Mouse (Mus musculus) hindbrain, embryonic 10.5 days (tissue): ENCODE results near the gene Dlx4. TPM values are rescaled to one million over a fixed set of nuclear protein-coding genes. Genes with fewer than 3 reads are reported as not detected.

Experiments
- DNase-seq: peaks from one replicate; pipeline ENCODE4 v3.0.0-alpha.2; 2017; ENCODE audit warnings: low spot score
- H3K27ac ChIP-seq: fragments of 300-500 bp; sonication (generic); 2 replicates; pipeline ENCODE4 v1.5.1; 2016; ENCODE audit warnings: mild to moderate bottlenecking, moderate library complexity
- H3K27me3 ChIP-seq: fragments of 300-500 bp; sonication (generic); 2 replicates; pipeline ENCODE4 v1.6.1; 2016; ENCODE audit warnings: mild to moderate bottlenecking; ENCODE audit not compliant: poor library complexity, insufficient read depth, severe bottlenecking
- H3K36me3 ChIP-seq: fragments of 300-500 bp; sonication (generic); 2 replicates; pipeline ENCODE4 v1.6.1; 2016; ENCODE audit warnings: mild to moderate bottlenecking, moderate library complexity
- H3K4me1 ChIP-seq: fragments of 300-500 bp; sonication (generic); replicated peaks from 2 replicates; pipeline ENCODE4 v1.6.1; 2016; ENCODE audit warnings: mild to moderate bottlenecking
- H3K4me3 ChIP-seq: fragments of 300-500 bp; sonication (generic); 2 replicates; pipeline ENCODE4 v1.5.1; 2016; ENCODE audit warnings: mild to moderate bottlenecking, moderate library complexity
- H3K9me3 ChIP-seq: fragments of 300-500 bp; sonication (generic); 2 replicates; pipeline ENCODE4 v1.6.1; 2016; ENCODE audit warnings: mild to moderate bottlenecking, moderate library complexity
- WGBS: fragments of 180-500 bp; shearing (Covaris S2); methylation state at CpG from one replicate; pipeline ENCODE4 v1.1.7; 2016; 5-methylcytosine and 5-hydroxymethylcytosine counted together
- polyA plus RNA-seq: library from polyadenylated mRNA; unstranded; fragments of >200 nt; fragmentation: Nextera tagmentation; extraction: Ambion mirVana; gene quantifications from 2 replicates; pipeline ENCODE4 v1.2.1, GENCODE M21; 2016

The Dlx4 gene
- polyA plus RNA-seq, 1 experiment from 2014 or later: 0.25 TPM

DNA sequence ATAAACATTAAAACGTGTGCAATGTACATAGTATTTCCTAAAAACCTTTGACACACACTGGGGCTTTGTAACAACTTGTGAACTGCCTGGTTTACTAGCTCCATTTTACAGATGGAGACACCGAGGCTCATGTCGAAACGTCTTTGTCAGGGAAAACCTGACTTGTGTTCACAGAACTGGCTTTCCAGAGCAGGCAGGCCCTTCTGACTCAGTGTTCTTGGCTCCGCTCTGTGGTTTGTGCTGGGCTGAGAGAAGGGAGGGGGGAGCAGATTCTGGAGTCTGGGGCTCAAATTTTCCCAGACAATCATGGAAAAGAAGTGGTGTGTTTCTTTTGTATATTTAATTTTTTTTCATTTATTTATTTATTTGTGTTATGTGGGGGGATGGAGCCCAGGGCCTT lies 7.6 kb upstream of the Dlx4 start:
- no peak for DNase-seq
- WGBS: 74% methylated on average over 5 of the region's 5 CpGs
- Histone ChIP-seq H3K4me3 (no peak overlapping the region), H3K9me3 (no peaks in the 10 kb centered on the region), H3K27ac (no peak overlapping the region), H3K4me1 (peaks cover 6% of the 10 kb centered on the region; the same call in 1 of the 2 replicates), H3K27me3 (peaks cover 84% of the 10 kb centered on the region), H3K36me3 (no peaks in the 10 kb centered on the region)

DNA sequence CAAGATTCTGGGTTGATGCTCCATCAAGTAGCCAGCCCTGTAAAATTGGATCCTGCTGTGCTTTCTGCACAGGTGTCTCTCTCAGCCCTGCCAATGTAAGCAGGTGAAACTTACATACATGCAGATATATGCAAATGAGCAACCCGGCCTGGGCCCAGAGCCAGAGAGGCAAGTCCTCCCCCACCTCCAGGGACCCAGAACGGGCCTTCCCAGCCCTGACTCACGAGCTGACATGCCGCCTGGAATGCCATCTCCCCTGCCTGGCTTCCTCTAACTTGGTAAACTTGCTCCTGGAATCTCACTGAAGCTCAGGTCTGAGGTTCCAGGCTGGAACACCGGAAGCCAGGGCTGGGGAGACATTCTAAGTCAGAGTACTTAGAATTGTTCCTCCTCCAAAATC lies 7.1 kb upstream of the Dlx4 start:
- no peaks in the 10 kb centered on the region for H3K36me3 ChIP-seq
- 29% methylated on average over 5 of the region's 5 CpGs for WGBS
- H3K27ac ChIP-seq: no peak overlapping the region
- H3K27me3 ChIP-seq: peaks cover 88% of the 10 kb centered on the region
- DNase-seq: no peak
- peaks cover 6% of the 10 kb centered on the region; the same call in 1 of the 2 replicates for H3K4me1 ChIP-seq
- no peak overlapping the region for H3K4me3 ChIP-seq
- no peaks in the 10 kb centered on the region for H3K9me3 ChIP-seq

DNA sequence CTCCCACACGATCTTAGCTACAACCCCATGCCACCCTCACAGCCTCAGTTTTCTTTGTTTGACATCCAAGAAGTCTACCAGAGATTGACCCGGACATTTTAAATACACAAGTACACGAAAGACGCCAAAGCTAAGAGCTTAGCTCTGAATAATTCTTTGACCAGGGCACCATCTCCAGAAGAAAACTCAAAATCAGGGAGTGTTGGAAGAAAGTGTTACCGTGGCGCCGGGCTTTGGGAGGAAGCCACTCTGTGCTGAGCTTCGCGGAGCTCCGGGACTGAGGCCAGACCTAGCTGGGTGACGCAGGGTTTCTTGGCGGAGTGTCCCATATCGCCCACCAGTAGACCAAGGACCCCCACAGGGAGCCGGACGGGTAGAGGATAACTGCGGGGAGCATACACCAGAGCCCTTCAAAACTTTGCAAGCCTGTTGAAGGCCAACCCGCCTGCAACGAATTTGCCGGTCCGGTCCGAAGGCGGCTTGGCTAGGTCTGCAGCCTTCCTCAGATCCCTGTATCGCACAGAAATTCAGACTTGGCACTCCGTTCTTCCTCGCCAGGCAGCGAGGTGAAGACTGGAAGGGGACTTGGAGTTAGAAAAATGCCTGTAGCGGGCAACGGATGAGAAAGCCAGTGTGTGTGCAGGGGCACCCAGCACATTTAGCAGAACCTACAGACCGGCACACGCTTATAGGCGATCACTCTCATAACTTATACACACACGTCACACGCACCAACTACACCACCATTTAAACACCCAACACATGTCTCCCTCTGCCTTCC lies 4.4 kb upstream of the Dlx4 start:
- H3K4me1 ChIP-seq: peaks cover 15% of the 10 kb centered on the region
- no peaks in the 10 kb centered on the region for H3K36me3 ChIP-seq
- H3K27me3 ChIP-seq: peaks cover 100% of the 10 kb centered on the region
- 2% methylated on average over 33 of the region's 33 CpGs for WGBS
- DNase-seq: no peak
- no peaks in the 10 kb centered on the region for H3K9me3 ChIP-seq
- H3K4me3 ChIP-seq: 0 out of 2 replicates have a peak overlapping the region, but pooled peaks have one; percentile 2
- no peak overlapping the region for H3K27ac ChIP-seq

DNA sequence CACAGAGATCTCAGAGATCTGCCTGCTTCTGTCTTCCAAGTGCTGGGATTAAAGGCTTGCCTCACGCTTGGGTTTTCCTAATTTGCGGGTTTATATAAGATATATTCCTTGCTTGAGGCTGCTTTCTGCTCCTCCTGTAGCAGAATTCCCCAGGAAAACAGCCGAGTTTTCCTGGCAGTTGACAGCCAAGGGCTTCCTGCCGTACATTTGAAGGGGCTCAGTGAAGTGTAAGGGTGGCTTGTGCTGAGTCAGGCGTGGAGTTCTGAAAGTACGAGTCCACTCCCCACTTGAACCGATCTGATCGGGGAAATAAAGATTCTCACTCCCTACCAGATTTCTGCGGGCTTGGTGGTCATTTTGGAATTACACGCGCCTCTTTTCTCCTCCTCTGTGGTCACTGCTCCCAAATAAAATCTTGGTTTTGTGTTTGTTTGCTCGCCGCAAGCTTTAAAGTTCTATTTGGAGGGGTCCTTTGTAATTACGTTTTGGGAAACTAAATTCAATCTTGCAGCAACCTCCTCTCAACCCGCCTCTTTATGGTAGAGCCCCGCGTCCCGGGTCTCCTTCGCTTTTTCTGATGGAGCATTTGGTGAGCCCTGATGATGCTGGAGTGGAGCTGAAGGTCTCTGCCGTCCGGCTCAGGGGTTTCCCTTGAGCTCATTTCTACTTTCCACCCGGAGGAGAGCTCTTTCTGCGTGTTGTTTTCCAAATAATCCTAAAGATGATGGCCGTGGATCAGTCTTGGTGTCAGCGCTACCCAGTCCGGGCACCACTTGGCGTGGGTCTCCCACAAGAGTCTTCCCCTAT lies 3.6 kb upstream of the Dlx4 start:
- Histone ChIP-seq H3K27me3 (peaks cover 100% of the 10 kb centered on the region), H3K4me1 (peaks cover 23% of the 10 kb centered on the region), H3K36me3 (no peaks in the 10 kb centered on the region), H3K9me3 (no peaks in the 10 kb centered on the region), H3K27ac (no peak overlapping the region), H3K4me3 (0 out of 2 replicates have a peak overlapping the region, but pooled peaks have one; percentile 2)
- 2% methylated on average over 27 of the region's 27 CpGs for WGBS
- peak; percentile 51 for DNase-seq

DNA sequence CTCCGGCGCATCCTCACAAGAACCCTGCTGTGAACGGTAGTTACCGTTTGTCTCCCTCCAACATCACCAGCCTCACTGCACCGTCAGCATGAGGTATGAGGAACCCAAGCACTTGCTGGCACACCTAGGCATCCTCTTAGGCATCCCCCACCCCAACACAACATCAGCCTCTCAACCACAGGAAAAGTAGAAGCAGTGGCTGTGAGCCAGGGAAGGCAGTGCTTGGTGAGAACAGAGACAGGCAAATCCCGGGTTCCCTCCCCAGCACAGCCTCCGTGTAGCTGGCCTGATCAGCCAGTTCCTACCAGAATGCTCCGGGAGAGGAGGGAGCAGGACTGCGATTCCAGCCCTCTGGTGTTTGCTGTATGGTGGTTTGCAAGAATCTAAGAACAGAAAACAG lies 2.7 kb upstream of the Dlx4 start:
- under 1% methylated on average over 9 of the region's 9 CpGs for WGBS
- peaks cover 23% of the 10 kb centered on the region for H3K4me1 ChIP-seq
- DNase-seq: peak; percentile 45

DNA sequence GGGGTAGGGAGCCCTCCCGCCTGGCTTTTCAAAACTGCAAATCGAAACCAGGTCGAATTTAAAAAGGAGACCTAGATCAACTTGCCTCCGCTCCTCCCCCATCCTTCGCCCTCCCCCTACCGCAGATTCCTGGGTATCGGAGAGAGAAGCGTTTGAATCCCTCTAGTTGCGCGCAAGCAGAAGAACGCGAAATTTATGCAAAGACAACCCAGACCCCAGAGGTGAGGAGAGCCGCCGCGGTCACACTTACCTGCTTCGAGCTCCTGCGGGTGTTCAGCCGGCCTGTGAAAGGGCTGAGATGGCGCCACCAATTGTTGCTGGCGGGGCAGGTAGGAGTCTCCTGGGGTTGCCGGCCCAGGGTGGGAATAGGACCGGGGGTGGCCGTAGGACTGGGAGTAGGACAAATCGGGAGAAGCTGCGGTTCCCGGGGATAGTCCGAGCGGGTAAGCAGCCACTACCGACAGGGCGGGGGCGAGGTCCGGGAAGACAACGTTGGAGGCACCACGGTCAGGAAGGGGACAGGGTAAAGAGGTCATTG lies 1.0 kb downstream of the Dlx4 start:
- H3K27ac ChIP-seq: no peak overlapping the region
- H3K4me1 ChIP-seq: peaks cover 26% of the 10 kb centered on the region
- peak overlapping the region; percentile 55 for H3K4me3 ChIP-seq
- H3K27me3 ChIP-seq: peaks cover 100% of the 10 kb centered on the region
- under 1% methylated on average over 34 of the region's 34 CpGs for WGBS
- peak; percentile 51 for DNase-seq
- no peaks in the 10 kb centered on the region for H3K36me3 ChIP-seq
- H3K9me3 ChIP-seq: no peaks in the 10 kb centered on the region

More for the DNA sequence above, 2.7 kb upstream of the Dlx4 start:
- peaks cover 100% of the 10 kb centered on the region for H3K27me3 ChIP-seq
- H3K9me3 ChIP-seq: no peaks in the 10 kb centered on the region
- H3K4me3 ChIP-seq: no peak overlapping the region
- no peak overlapping the region for H3K27ac ChIP-seq
- H3K36me3 ChIP-seq: no peaks in the 10 kb centered on the region

DNA sequence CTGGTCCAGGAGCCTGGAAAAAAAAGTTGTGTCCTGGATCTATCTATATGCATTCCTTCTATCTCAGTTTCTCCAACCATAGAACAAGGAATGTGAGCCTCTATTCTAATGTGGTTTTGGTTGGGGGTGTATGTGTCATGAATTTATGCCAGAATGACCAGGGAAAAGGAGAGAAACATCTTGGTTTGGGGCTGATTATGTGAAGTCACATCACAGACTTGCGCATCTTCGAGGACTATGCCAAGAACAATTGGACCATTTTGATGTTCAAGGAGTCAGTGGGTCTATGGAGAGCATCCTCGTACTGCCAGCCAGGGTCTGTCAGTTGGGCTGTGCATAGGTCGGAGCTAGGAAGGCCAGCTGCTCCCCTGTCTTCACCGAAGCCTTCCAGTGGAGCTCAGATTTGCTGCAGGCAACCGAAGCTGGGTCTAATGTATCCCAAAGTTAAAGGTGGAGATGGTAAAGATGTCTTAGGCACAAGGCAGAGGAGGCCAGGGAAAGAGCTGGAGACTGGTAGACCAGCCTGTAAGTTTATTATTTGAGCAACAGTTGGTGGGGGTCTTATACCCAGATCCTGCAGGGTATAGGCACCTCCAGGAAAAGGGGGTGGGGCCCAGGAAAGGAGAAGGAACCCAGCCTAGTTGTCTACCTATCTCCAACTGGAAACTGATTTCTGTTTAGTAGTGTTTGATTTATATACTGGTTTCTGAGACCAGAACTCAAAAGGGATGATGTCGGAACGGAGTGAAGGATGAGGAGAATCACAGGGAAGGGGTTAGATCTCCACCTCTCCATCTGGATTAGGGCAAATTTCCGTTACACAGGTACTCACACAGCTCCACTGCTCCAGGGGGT lies 1.7 kb downstream of the Dlx4 start:
- Histone ChIP-seq H3K36me3 (no peaks in the 10 kb centered on the region), H3K27me3 (peaks cover 100% of the 10 kb centered on the region), H3K9me3 (no peaks in the 10 kb centered on the region), H3K27ac (no peak overlapping the region), H3K4me3 (peak overlapping the region; percentile 55), H3K4me1 (peaks cover 29% of the 10 kb centered on the region)
- DNase-seq: peak; percentile 43
- WGBS: 7% methylated on average over 9 of the region's 9 CpGs

DNA sequence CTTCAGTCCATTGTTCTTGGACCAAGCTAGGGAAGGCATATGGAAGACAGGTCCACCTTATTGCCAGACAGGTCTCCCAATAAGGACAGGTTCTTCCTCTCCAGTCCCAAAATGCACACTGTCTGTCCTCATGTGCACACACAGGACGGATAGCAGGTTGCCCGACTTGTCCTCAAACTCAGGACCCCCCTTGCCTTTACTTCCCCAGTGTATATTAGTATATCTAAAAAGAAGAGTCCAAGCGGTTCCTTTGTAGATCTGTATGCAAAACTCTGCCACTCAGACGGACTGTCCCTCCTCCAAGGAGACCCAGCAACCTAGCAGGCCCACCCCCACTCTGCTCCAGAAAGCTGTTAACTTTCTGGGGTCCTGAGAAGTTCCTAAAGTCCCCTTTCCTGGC lies 2.4 kb downstream of the Dlx4 start:
- Histone ChIP-seq H3K27ac (no peak overlapping the region), H3K27me3 (peaks cover 100% of the 10 kb centered on the region), H3K4me1 (peaks cover 36% of the 10 kb centered on the region), H3K36me3 (no peaks in the 10 kb centered on the region), H3K4me3 (no peak overlapping the region), H3K9me3 (no peaks in the 10 kb centered on the region)
- peak; percentile 18 for DNase-seq
- 4% methylated on average over 4 of the region's 4 CpGs for WGBS

DNA sequence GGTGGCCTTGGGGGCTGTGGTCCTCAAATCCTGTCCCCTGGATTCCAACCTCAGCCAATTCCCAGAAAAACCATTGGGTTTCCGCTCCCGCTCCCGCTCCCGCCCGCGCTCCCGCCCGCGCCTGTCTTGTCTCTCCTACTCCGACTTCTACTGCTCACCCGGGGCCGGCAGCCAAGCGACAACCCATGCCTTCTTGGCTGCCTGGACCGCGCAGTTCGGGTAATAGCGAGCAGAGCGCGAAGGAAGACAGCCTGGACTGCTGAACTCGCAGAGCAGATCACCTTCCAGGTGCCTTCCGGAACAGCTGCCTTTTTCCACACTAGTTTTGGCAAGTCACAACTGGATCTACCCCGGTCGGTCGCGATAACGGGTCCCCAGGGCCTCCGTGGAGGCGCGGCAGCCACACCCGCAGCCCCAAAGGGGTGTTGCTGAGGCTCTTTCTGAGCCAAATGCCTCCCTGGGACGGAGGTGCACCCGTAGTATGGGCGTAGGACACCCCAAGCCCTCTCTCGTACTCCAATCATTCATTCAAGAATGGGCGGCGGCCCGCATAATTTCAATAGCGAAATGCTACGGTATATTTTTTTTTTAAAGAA lies 3.0 kb downstream of the Dlx4 start:
- Histone ChIP-seq H3K4me3 (peak overlapping the region; percentile 13; the same call in 1 of the 2 replicates), H3K4me1 (peaks cover 41% of the 10 kb centered on the region), H3K36me3 (no peaks in the 10 kb centered on the region), H3K9me3 (no peaks in the 10 kb centered on the region), H3K27me3 (peaks cover 100% of the 10 kb centered on the region), H3K27ac (no peak overlapping the region)
- 4% methylated on average over 39 of the region's 39 CpGs for WGBS
- DNase-seq: peak; percentile 62

DNA sequence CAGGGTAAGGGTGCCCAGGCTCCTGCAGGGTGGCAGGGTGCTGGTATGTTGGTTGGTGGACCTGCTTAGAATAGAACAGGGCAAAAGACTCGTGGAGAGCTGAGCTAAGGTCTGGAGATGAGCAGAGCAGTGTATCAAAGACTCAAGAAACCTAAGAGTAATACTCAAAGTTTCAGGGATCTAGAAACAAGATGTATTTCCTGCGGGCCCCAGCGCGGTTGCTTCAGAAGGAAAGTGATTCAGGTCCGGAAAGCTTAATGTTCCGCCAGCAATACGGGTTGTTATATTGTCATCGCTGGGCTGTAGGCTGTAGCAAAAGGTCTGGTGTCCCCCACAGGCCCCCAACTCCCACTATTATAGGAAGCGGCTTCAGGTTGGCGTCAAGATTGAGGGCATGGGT lies 3.8 kb downstream of the Dlx4 start:
- H3K36me3 ChIP-seq: no peaks in the 10 kb centered on the region
- DNase-seq: no peak
- WGBS: 17% methylated on average over 10 of the region's 10 CpGs
- H3K27me3 ChIP-seq: peaks cover 100% of the 10 kb centered on the region
- H3K4me3 ChIP-seq: no peak overlapping the region
- H3K4me1 ChIP-seq: peaks cover 44% of the 10 kb centered on the region
- H3K9me3 ChIP-seq: no peaks in the 10 kb centered on the region
- H3K27ac ChIP-seq: no peak overlapping the region

DNA sequence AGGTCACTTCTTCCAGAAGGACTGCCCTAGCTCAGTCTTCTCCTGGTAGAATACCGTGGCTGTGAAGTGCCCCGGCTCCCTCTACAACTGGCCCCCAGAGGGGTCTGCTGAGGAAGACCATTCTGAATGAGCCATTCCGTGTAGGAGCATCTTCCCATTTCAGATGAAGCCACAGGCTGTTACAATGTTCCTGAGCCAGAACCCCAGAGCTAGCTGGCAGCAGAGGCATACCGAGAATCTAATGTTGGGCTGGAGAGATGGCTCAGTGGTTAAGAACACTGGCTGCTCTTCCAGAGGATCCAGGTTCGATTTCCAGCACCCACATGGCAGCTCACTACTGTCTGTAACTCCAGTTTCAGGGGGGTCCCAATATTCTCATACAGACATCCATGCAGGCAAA lies 6.2 kb downstream of the Dlx4 start:
- Histone ChIP-seq H3K4me1 (peaks cover 36% of the 10 kb centered on the region), H3K27me3 (peaks cover 100% of the 10 kb centered on the region), H3K27ac (no peak overlapping the region), H3K4me3 (no peak overlapping the region), H3K9me3 (no peaks in the 10 kb centered on the region), H3K36me3 (no peaks in the 10 kb centered on the region)
- WGBS: 58% methylated on average over 5 of the region's 5 CpGs
- DNase-seq: no peak

DNA sequence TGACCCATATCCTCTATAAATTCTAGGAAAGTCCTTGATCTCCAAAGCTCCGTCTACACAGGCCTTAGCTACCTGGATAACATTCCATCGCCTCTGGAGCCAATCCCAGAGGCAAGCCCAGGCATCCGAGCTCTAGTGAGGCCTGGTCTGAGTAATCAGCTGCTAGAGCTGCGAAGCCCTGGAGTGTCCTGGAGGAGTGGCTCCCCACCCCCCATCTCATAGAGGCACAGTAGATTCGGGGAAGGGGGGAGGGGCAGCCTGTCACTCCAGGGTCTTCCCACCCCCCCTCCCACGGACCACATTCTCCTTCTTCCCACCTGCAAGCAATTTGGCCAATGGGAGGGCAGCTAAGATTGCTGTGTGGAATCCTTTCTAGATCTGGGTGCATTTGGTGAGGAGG lies 8.8 kb downstream of the Dlx4 start:
- peaks cover 90% of the 10 kb centered on the region for H3K27me3 ChIP-seq
- no peak for DNase-seq
- H3K4me3 ChIP-seq: no peak overlapping the region
- H3K36me3 ChIP-seq: no peaks in the 10 kb centered on the region
- no peak overlapping the region for H3K27ac ChIP-seq
- 13% methylated on average over 6 of the region's 6 CpGs for WGBS
- H3K9me3 ChIP-seq: no peaks in the 10 kb centered on the region
- H3K4me1 ChIP-seq: peaks cover 40% of the 10 kb centered on the region
